Mouse (Mus musculus): ENCODE results near the gene Otof. TPM values are rescaled to one million over a fixed set of nuclear protein-coding genes. Genes with fewer than 3 reads are reported as not detected.

Otof gene
- total and polyA plus RNA-seq, 3 experiments = 0.06 TPM; not detected in 2

DNA sequence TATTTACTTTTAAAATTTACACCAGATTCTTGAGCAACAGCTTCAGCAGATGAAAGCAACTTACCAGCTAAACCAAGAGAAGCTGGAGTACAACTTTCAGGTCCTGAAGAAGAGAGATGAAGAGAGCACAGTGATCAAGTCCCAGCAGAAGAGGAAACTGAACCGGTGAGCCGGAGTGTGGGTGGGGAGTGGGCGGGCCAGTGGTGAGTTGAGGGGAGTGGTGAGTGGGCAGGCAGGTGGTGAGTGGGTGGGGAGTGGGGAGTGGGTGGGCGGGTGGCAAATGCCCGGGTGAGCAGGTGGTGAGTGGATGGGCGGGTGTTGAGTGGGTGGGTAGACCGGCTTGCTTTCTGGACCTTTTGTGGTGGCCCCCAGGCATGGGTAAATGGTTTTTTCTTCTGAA, 106.6 kb downstream of the Otof start:
- intact Hi-C loops (cut with DNase I) = no loop called here
- Histone ChIP-seq H3K27ac (no peak overlapping the region), H3K36me3 (ENCODE audit: control insufficient read depth, insufficient read depth, low read length) (no peaks in the 10 kb centered on the region), H3K9ac (ENCODE audit: low read depth, low read length) (no peak overlapping the region), H3K79me2 (replicated peaks; ENCODE audit: control insufficient read depth, insufficient read depth, low read length) (no peaks in the 10 kb centered on the region), H3K4me3 (no peak overlapping the region), H3K4me1 (ENCODE audit: control insufficient read depth, insufficient read depth, low read length) (no peaks in the 10 kb centered on the region), H3K27me3 (ENCODE audit: control insufficient read depth, insufficient read depth, low read length) (no peaks in the 10 kb centered on the region)
- WGBS = 75% methylated on average over 7 of the region's 7 CpGs
- no peak for DNase-seq
- TF ChIP-seq CTCF (IDR thresholded peaks at IDR 0.05) = no peak
- no peak for TF ChIP-seq POLR2A (IDR thresholded peaks at IDR 0.05; ENCODE audit: insufficient read depth, low read depth, low read length)
- no peak for TF ChIP-seq EP300 (IDR thresholded peaks at IDR 0.05; ENCODE audit: insufficient read depth, low read depth, low read length)

DNA sequence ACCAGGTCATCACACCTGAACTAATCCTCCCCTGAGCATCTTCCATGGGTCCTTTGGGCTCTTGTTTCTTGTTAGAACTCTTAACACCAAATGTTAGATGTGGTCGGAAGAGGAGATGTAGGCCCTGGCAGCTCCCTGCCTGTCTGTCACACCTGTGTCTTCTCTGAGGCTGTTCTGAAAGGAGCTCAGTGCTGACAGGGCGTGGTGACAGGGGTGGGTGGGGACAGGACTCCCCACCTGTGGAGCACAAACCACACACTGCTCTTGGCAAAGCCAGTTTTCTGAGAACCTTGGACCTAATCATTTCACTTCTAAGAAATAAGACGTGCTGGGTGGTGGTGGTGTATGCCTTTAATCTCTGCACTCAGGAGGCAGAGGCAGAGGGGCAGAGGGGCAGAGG, 108.1 kb downstream of the Otof start:
- H3K9ac ChIP-seq (ENCODE audit: low read depth, low read length) = no peak overlapping the region
- WGBS = 77% methylated on average over 3 of the region's 3 CpGs
- TF ChIP-seq EP300 (IDR thresholded peaks at IDR 0.05; ENCODE audit: insufficient read depth, low read depth, low read length) (no peak), POLR2A (IDR thresholded peaks at IDR 0.05; ENCODE audit: insufficient read depth, low read depth, low read length) (no peak), CTCF (IDR thresholded peaks at IDR 0.05) (no peak)

DNA sequence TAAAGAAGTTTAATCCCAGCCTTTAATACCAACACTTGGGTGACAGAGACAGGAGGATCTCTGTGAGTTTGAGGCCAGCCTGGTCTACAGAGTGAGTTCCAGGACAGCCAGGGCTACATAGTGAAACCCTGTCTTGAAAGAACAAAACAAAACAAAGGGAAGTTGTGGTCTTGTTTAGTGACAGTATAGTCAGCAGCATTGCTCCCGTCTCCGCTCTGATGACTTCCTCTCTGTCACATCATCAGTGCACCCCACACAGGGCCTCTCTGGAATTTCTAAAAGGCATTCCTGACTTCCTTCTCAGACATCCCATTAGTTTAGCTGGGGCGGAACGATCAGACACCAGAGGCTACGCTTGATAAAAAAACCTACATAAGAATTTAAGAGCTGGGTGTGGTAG, 117.8 kb downstream of the Otof start:
- Histone ChIP-seq H3K36me3 (ENCODE audit: control insufficient read depth, insufficient read depth, low read length) (no peaks in the 10 kb centered on the region), H3K27ac (no peak overlapping the region), H3K4me3 (no peak overlapping the region), H3K79me2 (replicated peaks; ENCODE audit: control insufficient read depth, insufficient read depth, low read length) (no peaks in the 10 kb centered on the region), H3K27me3 (ENCODE audit: control insufficient read depth, insufficient read depth, low read length) (no peaks in the 10 kb centered on the region), H3K9ac (ENCODE audit: low read depth, low read length) (no peak overlapping the region), H3K4me1 (ENCODE audit: control insufficient read depth, insufficient read depth, low read length) (no peaks in the 10 kb centered on the region)
- 33% methylated on average over 5 of the region's 5 CpGs for WGBS
- intact Hi-C loops (cut with DNase I) = no loop called here
- no peak for DNase-seq
- TF ChIP-seq CTCF (IDR thresholded peaks at IDR 0.05) = no peak
- TF ChIP-seq POLR2A (IDR thresholded peaks at IDR 0.05; ENCODE audit: insufficient read depth, low read depth, low read length) = no peak
- no peak for TF ChIP-seq EP300 (IDR thresholded peaks at IDR 0.05; ENCODE audit: insufficient read depth, low read depth, low read length)

More for the DNA sequence above, 108.1 kb downstream of the Otof start:
- intact Hi-C loops (cut with DNase I) = no loop called here
- Histone ChIP-seq H3K36me3 (ENCODE audit: control insufficient read depth, insufficient read depth, low read length) (no peaks in the 10 kb centered on the region), H3K79me2 (replicated peaks; ENCODE audit: control insufficient read depth, insufficient read depth, low read length) (no peaks in the 10 kb centered on the region), H3K27ac (no peak overlapping the region), H3K27me3 (ENCODE audit: control insufficient read depth, insufficient read depth, low read length) (no peaks in the 10 kb centered on the region), H3K4me1 (ENCODE audit: control insufficient read depth, insufficient read depth, low read length) (no peaks in the 10 kb centered on the region), H3K4me3 (no peak overlapping the region)
- no peak for DNase-seq

DNA sequence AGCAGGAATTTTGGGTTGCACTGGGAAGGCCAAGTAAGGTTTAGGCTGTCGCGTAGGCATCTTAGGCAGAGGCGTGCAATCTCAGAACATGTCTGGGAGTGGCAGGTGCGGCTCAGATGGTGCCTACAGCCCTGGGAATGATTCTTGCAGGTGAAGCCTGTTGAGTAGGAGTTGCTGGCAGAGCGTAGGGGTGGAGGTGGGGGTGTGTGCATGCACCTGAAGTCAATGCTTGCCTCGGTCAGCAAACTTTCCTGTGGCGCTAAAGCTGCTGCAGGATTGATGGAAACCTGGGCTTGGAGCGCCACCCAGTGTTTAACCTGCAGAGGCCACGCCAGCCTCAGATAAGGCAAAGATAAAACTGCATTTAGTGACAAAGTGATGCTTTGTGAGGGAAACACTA, 118.6 kb downstream of the Otof start:
- Histone ChIP-seq H3K27ac (no peak overlapping the region), H3K9ac (ENCODE audit: low read depth, low read length) (no peak overlapping the region), H3K27me3 (ENCODE audit: control insufficient read depth, insufficient read depth, low read length) (no peaks in the 10 kb centered on the region), H3K79me2 (replicated peaks; ENCODE audit: control insufficient read depth, insufficient read depth, low read length) (no peaks in the 10 kb centered on the region), H3K4me3 (no peak overlapping the region), H3K4me1 (ENCODE audit: control insufficient read depth, insufficient read depth, low read length) (no peaks in the 10 kb centered on the region), H3K36me3 (ENCODE audit: control insufficient read depth, insufficient read depth, low read length) (no peaks in the 10 kb centered on the region)
- WGBS = 5% methylated on average over 9 of the region's 9 CpGs
- peak; percentile 39 to 72 for DNase-seq
- peak; percentile 95 for TF ChIP-seq CTCF (IDR thresholded peaks at IDR 0.05)
- TF ChIP-seq EP300 (IDR thresholded peaks at IDR 0.05; ENCODE audit: insufficient read depth, low read depth, low read length) = peak; percentile 72; the same call in 1 of the 2 replicates
- no peak for TF ChIP-seq POLR2A (IDR thresholded peaks at IDR 0.05; ENCODE audit: insufficient read depth, low read depth, low read length)
- intact Hi-C loops (cut with DNase I) = no loop called here

DNA sequence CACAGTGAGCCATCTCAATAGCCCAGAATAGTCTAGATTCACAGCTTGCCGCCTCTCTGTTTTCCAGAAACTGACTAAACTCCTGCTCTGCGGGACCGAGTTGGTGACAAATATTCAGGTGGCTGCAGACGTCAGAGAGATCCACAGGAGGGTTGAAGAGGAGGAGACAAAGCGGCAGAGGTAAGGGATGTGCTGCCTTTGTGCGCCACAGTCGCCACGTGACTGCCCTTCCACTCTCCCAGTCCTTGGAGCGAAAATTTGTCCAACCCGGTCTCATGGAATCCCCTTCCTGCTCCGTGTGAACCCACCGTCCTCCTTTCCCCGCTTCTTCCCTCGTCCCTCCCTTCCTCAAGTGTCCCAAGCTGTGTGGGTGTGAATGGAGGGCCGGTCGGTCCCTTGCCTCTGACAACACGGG, 119.1 kb downstream of the Otof start:
- no peaks in the 10 kb centered on the region for H3K4me1 ChIP-seq (ENCODE audit: control insufficient read depth, insufficient read depth, low read length)
- no peak overlapping the region for H3K9ac ChIP-seq (ENCODE audit: low read depth, low read length)
- no peak for DNase-seq
- no peaks in the 10 kb centered on the region for H3K79me2 ChIP-seq (replicated peaks; ENCODE audit: control insufficient read depth, insufficient read depth, low read length)
- H3K27ac ChIP-seq = no peak overlapping the region
- 11% methylated on average over 17 of the region's 17 CpGs for WGBS
- TF ChIP-seq POLR2A (IDR thresholded peaks at IDR 0.05; ENCODE audit: insufficient read depth, low read depth, low read length) (no peak), EP300 (IDR thresholded peaks at IDR 0.05; ENCODE audit: insufficient read depth, low read depth, low read length) (no peak), CTCF (IDR thresholded peaks at IDR 0.05) (no peak)
- intact Hi-C loops (cut with DNase I) = no loop called here
- H3K27me3 ChIP-seq (ENCODE audit: control insufficient read depth, insufficient read depth, low read length) = no peaks in the 10 kb centered on the region
- no peaks in the 10 kb centered on the region for H3K36me3 ChIP-seq (ENCODE audit: control insufficient read depth, insufficient read depth, low read length)
- no peak overlapping the region for H3K4me3 ChIP-seq

DNA sequence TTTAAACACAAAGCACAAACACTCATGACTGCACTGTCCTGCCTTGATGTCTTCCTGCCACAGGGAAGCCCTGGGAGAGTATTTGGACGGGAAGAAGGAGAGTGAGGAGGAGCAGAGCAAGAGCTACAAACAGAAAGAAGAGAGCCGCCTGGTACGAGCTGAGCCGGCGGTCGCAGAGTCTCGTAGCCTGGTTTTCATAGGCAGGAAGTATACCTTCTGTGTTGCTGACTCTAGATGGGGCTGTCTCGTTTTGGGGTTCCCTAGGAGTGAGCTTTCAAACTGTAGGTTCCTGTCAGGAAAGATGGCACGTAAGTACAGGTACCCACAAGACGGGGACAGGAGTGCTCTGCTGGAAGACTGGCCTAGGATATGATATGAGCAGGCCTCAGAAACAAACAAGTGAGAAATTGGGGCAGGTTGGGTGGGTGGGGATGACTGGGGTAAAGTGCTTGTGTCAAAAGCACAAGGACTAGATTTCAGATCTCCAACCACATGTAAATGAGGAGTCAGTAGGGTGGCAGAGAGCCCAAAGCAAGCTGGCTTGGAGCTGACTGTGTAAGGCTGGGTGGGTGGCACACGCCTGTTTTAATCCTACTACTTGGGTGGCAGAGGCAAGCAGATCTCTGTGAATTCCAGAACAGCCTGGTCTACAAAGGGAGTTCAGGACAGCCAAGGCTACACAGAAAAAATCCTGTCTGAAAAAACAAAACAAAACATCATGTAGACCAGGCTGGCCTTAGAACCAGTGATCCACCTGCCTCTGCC, 119.9 kb downstream of the Otof start:
- Histone ChIP-seq H3K27me3 (ENCODE audit: control insufficient read depth, insufficient read depth, low read length) (no peaks in the 10 kb centered on the region), H3K4me1 (ENCODE audit: control insufficient read depth, insufficient read depth, low read length) (no peaks in the 10 kb centered on the region), H3K4me3 (no peak overlapping the region), H3K79me2 (replicated peaks; ENCODE audit: control insufficient read depth, insufficient read depth, low read length) (no peaks in the 10 kb centered on the region), H3K36me3 (ENCODE audit: control insufficient read depth, insufficient read depth, low read length) (no peaks in the 10 kb centered on the region), H3K27ac (no peak overlapping the region), H3K9ac (ENCODE audit: low read depth, low read length) (no peak overlapping the region)
- WGBS = 82% methylated on average over 11 of the region's 11 CpGs
- DNase-seq = no peak
- TF ChIP-seq EP300 (IDR thresholded peaks at IDR 0.05; ENCODE audit: insufficient read depth, low read depth, low read length) = no peak
- TF ChIP-seq POLR2A (IDR thresholded peaks at IDR 0.05; ENCODE audit: insufficient read depth, low read depth, low read length) = no peak
- TF ChIP-seq CTCF (IDR thresholded peaks at IDR 0.05) = no peak
- intact Hi-C loops (cut with DNase I) = no loop called here
